Mouse (Mus musculus): ENCODE measurements around the gene Mrgpra4.

DNA sequence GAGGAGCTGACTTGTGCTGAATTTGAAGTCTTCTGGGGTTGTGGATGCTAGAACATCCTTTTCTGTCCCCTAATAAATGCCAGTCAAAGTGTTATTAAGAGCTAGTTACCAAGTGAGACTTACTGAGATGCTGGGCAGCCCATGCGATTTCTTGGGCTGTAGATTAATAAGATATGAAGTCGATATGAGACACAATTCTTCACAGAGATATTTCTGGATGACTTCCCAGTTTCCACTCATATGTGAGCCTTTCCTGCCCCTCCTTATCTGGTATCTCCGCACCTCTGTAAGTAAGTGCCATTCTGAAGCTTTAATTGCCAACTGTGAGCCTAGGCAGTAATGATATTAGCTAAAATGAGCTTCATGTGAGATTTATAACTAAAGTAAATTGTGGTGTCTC is 45.6 kb upstream of the Mrgpra4 start, which contains the start of gene Mrgprx1:
- TF ChIP-seq POLR2A (IDR thresholded peaks at IDR 0.05; ENCODE audit: insufficient read depth, low read depth, low read length) (no peak), CTCF (IDR thresholded peaks at IDR 0.05; ENCODE audit: insufficient read depth, low read depth, low read length) (no peak)
